Mouse (Mus musculus) lung, postnatal 0 days (tissue): ENCODE measurements around the gene Chdh. TPM values are rescaled to one million over a fixed set of nuclear protein-coding genes. Genes with fewer than 3 reads are reported as not detected.

Experiments used
- ATAC-seq: fragments of 200-750 bp; cut with Nextera tagmentation; 2 replicates; pipeline ENCODE4 v1.8.0; 2017; ENCODE audit warnings: moderate library complexity
- DNase-seq: peaks from one replicate; pipeline ENCODE4 v3.0.0-alpha.2; 2016; ENCODE audit warnings: low spot score
- H3K27ac ChIP-seq: fragments of 300-500 bp; sonication (generic); 2 replicates; pipeline ENCODE4 v1.5.1; 2014; ENCODE audit warnings: antibody characterized with exemption, mild to moderate bottlenecking, low read length, mixed read lengths
- H3K27me3 ChIP-seq: fragments of 300-500 bp; sonication (generic); replicated peaks from 2 replicates; pipeline ENCODE4 v1.6.1; 2014; ENCODE audit warnings: low read length, mixed read lengths; ENCODE audit not compliant: insufficient read depth
- H3K36me3 ChIP-seq: fragments of 300-500 bp; sonication (generic); 2 replicates; pipeline ENCODE4 v1.6.1; 2014; ENCODE audit warnings: low read length, mixed read lengths; ENCODE audit not compliant: insufficient read depth
- H3K4me1 ChIP-seq: fragments of 300-500 bp; sonication (generic); 2 replicates; pipeline ENCODE4 v1.6.1; 2014; ENCODE audit warnings: antibody characterized with exemption, low read depth, low read length, mixed read lengths; ENCODE audit not compliant: insufficient read depth
- H3K4me2 ChIP-seq: fragments of 300-500 bp; sonication (generic); replicated peaks from 2 replicates; pipeline ENCODE4 v1.6.1; 2014; ENCODE audit warnings: low read depth, mild to moderate bottlenecking, low read length, moderate library complexity, mixed read lengths
- H3K4me3 ChIP-seq: fragments of 300-500 bp; sonication (generic); 2 replicates; pipeline ENCODE4 v1.5.1; 2014; ENCODE audit warnings: low read depth, low read length
- H3K9ac ChIP-seq: fragments of 300-500 bp; sonication (generic); replicated peaks from 2 replicates; pipeline ENCODE4 v1.6.1; 2014; ENCODE audit warnings: low read depth, mild to moderate bottlenecking
- H3K9me3 ChIP-seq: fragments of 300-500 bp; sonication (generic); 2 replicates; pipeline ENCODE4 v1.6.1; 2016; ENCODE audit warnings: low read length, mixed read lengths
- CTCF ChIP-seq: IDR thresholded peaks from 2 replicates; pipeline ENCODE4 v1.5.1; 2016; ENCODE audit warnings: antibody characterized with exemption, mild to moderate bottlenecking
- EP300 ChIP-seq: IDR thresholded peaks from 2 replicates; pipeline ENCODE4 v1.6.1; 2016; ENCODE audit warnings: antibody characterized with exemption, mild to moderate bottlenecking, control low read depth
- WGBS: fragments of 180-500 bp; shearing (Covaris S2); extraction: QIAGEN DNeasy Blood & Tissue Kit; methylation state at CpG from one replicate; pipeline ENCODE4 v1.1.7; 2014; 5-methylcytosine and 5-hydroxymethylcytosine counted together
- polyA plus RNA-seq: library from polyadenylated mRNA; unstranded; fragments of >200 nt; fragmentation: Nextera tagmentation; extraction: Ambion mirVana; gene quantifications from 2 replicates; pipeline ENCODE4 v1.2.1, GENCODE M21; 2015

Chdh gene
- polyA plus RNA-seq, 1 experiment from 2014 or later, result 0.80 TPM

- DNase-seq (no peak), ATAC-seq (no peak)
- Histone ChIP-seq H3K27me3 (0 out of 2 replicates have a peak, but pooled peaks cover 3% of the 10 kb centered on the region), H3K27ac (no peak overlapping the region), H3K4me3 (no peak overlapping the region), H3K9me3 (no peaks in the 10 kb centered on the region), H3K4me1 (peaks cover 4% of the 10 kb centered on the region; the same call in 1 of the 2 replicates), H3K9ac (no peak overlapping the region), H3K36me3 (no peaks in the 10 kb centered on the region), H3K4me2 (no peak overlapping the region)
- WGBS, result 64% methylated on average over 10 of the region's 10 CpGs
- TF ChIP-seq EP300 (no peak), CTCF (no peak)
Observed at GRCm38 (mm10) chr14:30011886-30012560, 3.2 kb downstream of the Chdh start.

- DNase-seq (peak; percentile 21), ATAC-seq (no peak)
- no peak for TF ChIP-seq CTCF
- TF ChIP-seq EP300, result no peak
- 0 out of 2 replicates have a peak, but pooled peaks cover under 1% of the 10 kb centered on the region for H3K27me3 ChIP-seq
- H3K4me1 ChIP-seq, result peaks cover 4% of the 10 kb centered on the region; the same call in 1 of the 2 replicates
- H3K4me3 ChIP-seq, result no peak overlapping the region
- WGBS, result 51% methylated on average over 10 of the region's 10 CpGs
- H3K36me3 ChIP-seq, result no peaks in the 10 kb centered on the region
- H3K9me3 ChIP-seq, result no peaks in the 10 kb centered on the region
- no peak overlapping the region for H3K4me2 ChIP-seq
- H3K27ac ChIP-seq, result no peak overlapping the region
- H3K9ac ChIP-seq, result no peak overlapping the region
Observed at GRCm38 (mm10) chr14:30014487-30014886, 5.7 kb downstream of the Chdh start.

- Histone ChIP-seq H3K4me2 (no peak overlapping the region), H3K27me3 (no peaks in the 10 kb centered on the region), H3K4me3 (no peak overlapping the region), H3K27ac (no peak overlapping the region), H3K9ac (no peak overlapping the region), H3K4me1 (peaks cover 4% of the 10 kb centered on the region; the same call in 1 of the 2 replicates), H3K36me3 (no peaks in the 10 kb centered on the region), H3K9me3 (no peaks in the 10 kb centered on the region)
- ATAC-seq (no peak), DNase-seq (no peak)
- 45% methylated on average over 1 of the region's 1 CpGs for WGBS
- TF ChIP-seq EP300 (no peak), CTCF (no peak)
Observed at GRCm38 (mm10) chr14:30015008-30015407, 6.2 kb downstream of the Chdh start.

GRCm38 (mm10) chr14:30016666-30017065 lies 7.8 kb downstream of the Chdh start:
- H3K27me3 ChIP-seq, result no peaks in the 10 kb centered on the region
- no peak overlapping the region for H3K27ac ChIP-seq
- no peak overlapping the region for H3K4me3 ChIP-seq
- DNase-seq (no peak), ATAC-seq (no peak)
- no peaks in the 10 kb centered on the region for H3K4me1 ChIP-seq
- WGBS, result 79% methylated on average over 5 of the region's 5 CpGs
- TF ChIP-seq EP300 (no peak), CTCF (no peak)
- no peaks in the 10 kb centered on the region for H3K36me3 ChIP-seq
- H3K9ac ChIP-seq, result no peak overlapping the region
- H3K9me3 ChIP-seq, result no peaks in the 10 kb centered on the region
- no peak overlapping the region for H3K4me2 ChIP-seq

- DNase-seq, result no peak
- H3K36me3 ChIP-seq, result no peaks in the 10 kb centered on the region
- H3K4me3 ChIP-seq, result no peak overlapping the region
- TF ChIP-seq CTCF, result no peak
- no peak for TF ChIP-seq EP300
- no peak overlapping the region for H3K4me2 ChIP-seq
- H3K4me1 ChIP-seq, result no peaks in the 10 kb centered on the region
- WGBS, result 79% methylated on average over 8 of the region's 8 CpGs
- H3K9me3 ChIP-seq, result no peaks in the 10 kb centered on the region
- H3K27me3 ChIP-seq, result no peaks in the 10 kb centered on the region
- no peak for ATAC-seq
- no peak overlapping the region for H3K9ac ChIP-seq
- no peak overlapping the region for H3K27ac ChIP-seq
Observed at GRCm38 (mm10) chr14:30017794-30018462, 9.1 kb downstream of the Chdh start.

GRCm38 (mm10) chr14:30018463-30018801 lies 9.6 kb downstream of the Chdh start:
- H3K9me3 ChIP-seq, result no peaks in the 10 kb centered on the region
- 86% methylated on average over 4 of the region's 4 CpGs for WGBS
- no peaks in the 10 kb centered on the region for H3K36me3 ChIP-seq
- no peak overlapping the region for H3K4me2 ChIP-seq
- H3K27me3 ChIP-seq, result no peaks in the 10 kb centered on the region
- DNase-seq (no peak), ATAC-seq (no peak)
- H3K4me1 ChIP-seq, result no peaks in the 10 kb centered on the region
- H3K9ac ChIP-seq, result no peak overlapping the region
- H3K4me3 ChIP-seq, result no peak overlapping the region
- H3K27ac ChIP-seq, result no peak overlapping the region
- no peak for TF ChIP-seq CTCF
- TF ChIP-seq EP300, result no peak
